Mouse (Mus musculus): ENCODE measurements around the gene Vmn1r125.
"Not testable (repeated sequence)": the region's sequence is repeated elsewhere in the genome, so short reads cannot be mapped to it uniquely, and the experiment has no call there.

Vmn1r125 gene

GRCm38 (mm10) chr7:21271879-21272278, at the start of gene Vmn1r125:
Gene Vmn1r125, plus strand, starts transcription at chr7:21272179.
- in situ Hi-C loops (cut with MboI, MseI): loop anchor here (25.0 kb wide), 1 partner anchor 735 kb away; the partner anchor contains the start of genes Gm5726 and Vmn1r104

GRCm38 (mm10) chr7:21260517-21260916, 11.5 kb upstream of the Vmn1r125 start, which contains the start of gene Vmn1r124:
Gene Vmn1r124, minus strand, starts transcription at chr7:21260617.
- in situ Hi-C loops (cut with MboI, MseI): loop anchor here (5.0 to 25.0 kb wide), 2 partner anchors 723 to 1158 kb away; partner anchors contain the start of genes Gm5726 and Vmn1r104

DNA sequence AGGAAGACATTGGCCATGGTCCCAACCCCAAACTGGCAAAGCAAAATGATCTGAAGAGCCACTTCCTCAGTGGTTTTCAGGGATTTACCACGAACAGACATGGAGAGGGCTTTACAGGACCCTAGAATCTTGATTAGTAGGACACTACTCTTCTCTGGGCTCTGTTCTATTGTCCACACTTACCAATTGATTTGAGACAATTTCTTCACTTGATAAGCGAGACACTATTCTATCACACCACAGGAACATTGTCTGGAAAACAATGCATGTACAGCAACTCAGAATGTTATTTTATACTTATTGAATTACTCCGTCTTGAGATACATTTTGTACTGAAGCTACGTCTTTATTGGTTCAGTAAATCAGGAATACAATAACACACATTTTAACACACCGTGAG, 29.4 kb downstream of the Vmn1r125 start, which contains the start of gene Vmn1r126:
Gene Vmn1r126 (minus strand): TSS at position 101 of the 400 bp plus-strand sequence.
- in situ Hi-C loops (cut with MboI, MseI): not testable (repeated sequence)

DNA sequence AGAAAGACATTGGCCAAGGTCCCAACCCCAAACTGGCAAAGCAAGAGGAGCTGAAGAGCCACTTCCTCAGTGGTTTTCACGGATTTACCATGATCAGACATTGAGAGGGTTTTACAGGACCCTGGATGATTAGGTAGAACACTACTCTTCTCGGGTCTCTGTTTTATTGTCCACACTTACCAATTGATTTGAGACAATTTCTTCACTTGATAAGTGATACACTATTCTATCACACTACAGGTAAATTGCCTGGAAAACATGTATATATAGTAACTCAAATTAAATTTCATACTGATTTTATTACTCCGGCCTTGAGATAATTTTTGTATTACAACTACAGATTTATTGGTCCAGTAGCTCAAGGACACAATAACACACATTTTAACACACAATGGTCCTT, 47.8 kb downstream of the Vmn1r125 start, which contains the start of gene Vmn1r127:
Gene Vmn1r127 (minus strand): TSS at position 101 of the 400 bp plus-strand sequence.
- in situ Hi-C loops (cut with MboI, MseI): loop anchor here (10.0 kb wide), 1 partner anchor 475 kb away; the partner anchor contains the start of gene Vmn1r115

All from regulatory T cell (primary cell).